Mouse (Mus musculus): ENCODE results near the gene Dnmbp. TPM values are rescaled to one million over a fixed set of nuclear protein-coding genes. Genes with fewer than 3 reads are reported as not detected.
"Not testable (repeated sequence)": the region's sequence is repeated elsewhere in the genome, so short reads cannot be mapped to it uniquely, and the experiment has no call there.

Gene Dnmbp
- polyA plus RNA-seq, 1 experiment from 2014 or later, result 9.8 TPM

GRCm38 (mm10) chr19:43965496-43966085, 25.6 kb upstream of the Dnmbp start:
- Histone ChIP-seq H3K4me1 (replicated peaks) (no peaks in the 10 kb centered on the region), H3K9ac (replicated peaks) (no peak overlapping the region), H3K9me3 (no peaks in the 10 kb centered on the region), H3K4me3 (replicated peaks) (no peak overlapping the region), H3K36me3 (no peaks in the 10 kb centered on the region), H3K27me3 (no peaks in the 10 kb centered on the region), H3K27ac (no peak overlapping the region), H3K4me2 (replicated peaks) (no peak overlapping the region)
- ATAC-seq, result no peak
- WGBS, result 92% methylated on average over 11 of the region's 11 CpGs

- Histone ChIP-seq H3K36me3 (no peaks in the 10 kb centered on the region), H3K27ac (no peak overlapping the region), H3K4me1 (replicated peaks) (no peaks in the 10 kb centered on the region), H3K4me2 (replicated peaks) (no peak overlapping the region), H3K9ac (replicated peaks) (no peak overlapping the region), H3K27me3 (no peaks in the 10 kb centered on the region), H3K4me3 (replicated peaks) (no peak overlapping the region), H3K9me3 (no peaks in the 10 kb centered on the region)
- WGBS, result 73% methylated on average over 9 of the region's 9 CpGs
- no peak for ATAC-seq
Observed at GRCm38 (mm10) chr19:43962795-43963194, 22.8 kb upstream of the Dnmbp start.

- WGBS, result 76% methylated on average over 2 of the region's 2 CpGs
- no peaks in the 10 kb centered on the region for H3K9me3 ChIP-seq
- no peak overlapping the region for H3K9ac ChIP-seq (replicated peaks)
- no peak overlapping the region for H3K27ac ChIP-seq
- H3K4me2 ChIP-seq (replicated peaks), result no peak overlapping the region
- ATAC-seq, result no peak
- no peak overlapping the region for H3K4me3 ChIP-seq (replicated peaks)
- no peaks in the 10 kb centered on the region for H3K36me3 ChIP-seq
- H3K4me1 ChIP-seq (replicated peaks), result no peaks in the 10 kb centered on the region
- H3K27me3 ChIP-seq, result no peaks in the 10 kb centered on the region
Observed at GRCm38 (mm10) chr19:43961185-43961584, 21.2 kb upstream of the Dnmbp start.

- no peak overlapping the region for H3K4me3 ChIP-seq (replicated peaks)
- H3K27me3 ChIP-seq, result no peaks in the 10 kb centered on the region
- WGBS, result 88% methylated on average over 11 of the region's 11 CpGs
- H3K9ac ChIP-seq (replicated peaks), result no peak overlapping the region
- ATAC-seq, result no peak
- no peaks in the 10 kb centered on the region for H3K36me3 ChIP-seq
- no peak overlapping the region for H3K27ac ChIP-seq
- no peak overlapping the region for H3K4me2 ChIP-seq (replicated peaks)
- no peaks in the 10 kb centered on the region for H3K9me3 ChIP-seq
- no peaks in the 10 kb centered on the region for H3K4me1 ChIP-seq (replicated peaks)
Observed at GRCm38 (mm10) chr19:43960014-43960413, 20.0 kb upstream of the Dnmbp start.

- Histone ChIP-seq H3K4me1 (replicated peaks) (no peaks in the 10 kb centered on the region), H3K4me3 (replicated peaks) (no peak overlapping the region), H3K9ac (replicated peaks) (no peak overlapping the region), H3K4me2 (replicated peaks) (no peak overlapping the region), H3K27ac (no peak overlapping the region), H3K36me3 (no peaks in the 10 kb centered on the region), H3K9me3 (no peaks in the 10 kb centered on the region), H3K27me3 (no peaks in the 10 kb centered on the region)
- ATAC-seq, result no peak
- WGBS, result 26% methylated on average over 2 of the region's 2 CpGs
Observed at GRCm38 (mm10) chr19:43959162-43959561, 19.2 kb upstream of the Dnmbp start.

GRCm38 (mm10) chr19:43957881-43958280, 17.9 kb upstream of the Dnmbp start:
- Histone ChIP-seq H3K4me3 (replicated peaks) (no peak overlapping the region), H3K4me1 (replicated peaks) (no peaks in the 10 kb centered on the region), H3K9me3 (no peaks in the 10 kb centered on the region), H3K27ac (no peak overlapping the region), H3K4me2 (replicated peaks) (no peak overlapping the region), H3K36me3 (no peaks in the 10 kb centered on the region), H3K9ac (replicated peaks) (no peak overlapping the region), H3K27me3 (no peaks in the 10 kb centered on the region)
- no peak for ATAC-seq
- 83% methylated on average over 4 of the region's 4 CpGs for WGBS

GRCm38 (mm10) chr19:43957402-43957801, 17.4 kb upstream of the Dnmbp start:
- H3K9me3 ChIP-seq, result no peaks in the 10 kb centered on the region
- ATAC-seq, result no peak
- no peak overlapping the region for H3K4me3 ChIP-seq (replicated peaks)
- no peaks in the 10 kb centered on the region for H3K36me3 ChIP-seq
- no peak overlapping the region for H3K27ac ChIP-seq
- 18% methylated on average over 4 of the region's 4 CpGs for WGBS
- H3K4me1 ChIP-seq (replicated peaks), result no peaks in the 10 kb centered on the region
- H3K27me3 ChIP-seq, result no peaks in the 10 kb centered on the region
- no peak overlapping the region for H3K4me2 ChIP-seq (replicated peaks)
- H3K9ac ChIP-seq (replicated peaks), result no peak overlapping the region

GRCm38 (mm10) chr19:43955266-43955665, 15.3 kb upstream of the Dnmbp start:
- 81% methylated on average over 5 of the region's 5 CpGs for WGBS
- Histone ChIP-seq H3K27me3 (no peaks in the 10 kb centered on the region), H3K4me2 (replicated peaks) (no peak overlapping the region), H3K27ac (no peak overlapping the region), H3K4me1 (replicated peaks) (no peaks in the 10 kb centered on the region), H3K9me3 (no peaks in the 10 kb centered on the region), H3K9ac (replicated peaks) (no peak overlapping the region; the same call in 1 of the 2 replicates), H3K4me3 (replicated peaks) (no peak overlapping the region), H3K36me3 (no peaks in the 10 kb centered on the region)
- no peak for ATAC-seq

- Histone ChIP-seq H3K27me3 (no peaks in the 10 kb centered on the region), H3K27ac (no peak overlapping the region), H3K9me3 (no peaks in the 10 kb centered on the region), H3K4me1 (replicated peaks) (no peaks in the 10 kb centered on the region), H3K36me3 (no peaks in the 10 kb centered on the region), H3K4me3 (replicated peaks) (no peak overlapping the region), H3K9ac (replicated peaks) (no peak overlapping the region), H3K4me2 (replicated peaks) (no peak overlapping the region)
- ATAC-seq, result no peak
- 80% methylated on average over 4 of the region's 4 CpGs for WGBS
Observed at GRCm38 (mm10) chr19:43954864-43955263, 14.9 kb upstream of the Dnmbp start.

- not testable (repeated sequence) for H3K36me3 ChIP-seq; H3K4me3 ChIP-seq (replicated peaks); H3K27ac ChIP-seq; ATAC-seq; H3K27me3 ChIP-seq; H3K9me3 ChIP-seq; H3K9ac ChIP-seq (replicated peaks); H3K4me2 ChIP-seq (replicated peaks); H3K4me1 ChIP-seq (replicated peaks)
- WGBS, result 88% methylated on average over 8 of the region's 8 CpGs
Observed at GRCm38 (mm10) chr19:43952936-43953335, 12.9 kb upstream of the Dnmbp start.

GRCm38 (mm10) chr19:43949111-43949810, 9.3 kb upstream of the Dnmbp start:
- no peak for ATAC-seq
- Histone ChIP-seq H3K27ac (no peak overlapping the region), H3K9ac (replicated peaks) (no peak overlapping the region), H3K4me1 (replicated peaks) (no peaks in the 10 kb centered on the region; the same call in 1 of the 2 replicates), H3K36me3 (no peaks in the 10 kb centered on the region), H3K4me3 (replicated peaks) (no peak overlapping the region), H3K9me3 (no peaks in the 10 kb centered on the region), H3K27me3 (no peaks in the 10 kb centered on the region), H3K4me2 (replicated peaks) (no peak overlapping the region)
- 7% methylated on average over 12 of the region's 12 CpGs for WGBS

- no peak overlapping the region for H3K4me3 ChIP-seq (replicated peaks)
- H3K27me3 ChIP-seq, result no peaks in the 10 kb centered on the region
- no peak overlapping the region for H3K27ac ChIP-seq
- no peak overlapping the region for H3K4me2 ChIP-seq (replicated peaks)
- 89% methylated on average over 8 of the region's 8 CpGs for WGBS
- H3K9ac ChIP-seq (replicated peaks), result no peak overlapping the region
- H3K9me3 ChIP-seq, result no peaks in the 10 kb centered on the region
- H3K36me3 ChIP-seq, result no peaks in the 10 kb centered on the region
- no peak for ATAC-seq
- H3K4me1 ChIP-seq (replicated peaks), result no peaks in the 10 kb centered on the region; the same call in 1 of the 2 replicates
Observed at GRCm38 (mm10) chr19:43944566-43944965, 4.6 kb upstream of the Dnmbp start.

GRCm38 (mm10) chr19:43943076-43943475, 3.1 kb upstream of the Dnmbp start:
- ATAC-seq, result no peak
- 82% methylated on average over 16 of the region's 16 CpGs for WGBS

More at GRCm38 (mm10) chr19:43943076-43943475, 3.1 kb upstream of the Dnmbp start:
- Histone ChIP-seq H3K4me3 (replicated peaks) (no peak overlapping the region), H3K36me3 (no peaks in the 10 kb centered on the region), H3K27ac (no peak overlapping the region), H3K9ac (replicated peaks) (no peak overlapping the region), H3K4me1 (replicated peaks) (peaks cover 3% of the 10 kb centered on the region; the same call in 1 of the 2 replicates), H3K27me3 (peaks cover 7% of the 10 kb centered on the region; the same call in 1 of the 2 replicates), H3K4me2 (replicated peaks) (no peak overlapping the region), H3K9me3 (no peaks in the 10 kb centered on the region)
